Mouse (Mus musculus) megakaryocyte progenitor cell, adult 5-6 weeks (primary cell): ENCODE results near the gene Pelp1. TPM values are rescaled to one million over a fixed set of nuclear protein-coding genes. Genes with fewer than 3 reads are reported as not detected.
A peak's percentile ranks its signal among the peaks of the same experiment; 100 is the strongest.

ENCODE experiments used
- ATAC-seq: replicated peaks from 2 replicates; pipeline ENCODE4 v1.8.0; 2016; ENCODE audit warnings: mild to moderate bottlenecking, moderate TSS enrichment, inconsistent platforms; ENCODE audit not compliant: poor library complexity
- total RNA-seq, 2 experiments: library from RNA; stranded (forward) in 1 of 2; stranded (reverse) in 1 of 2; fragments of 157-497, 149-512 nt in 1 of 2; fragments of 200-1000 nt in 1 of 2; gene quantifications; 2 replicates each; pipeline versions ENCODE4 v1.2.3 to v1.2.4; 2015 to 2017

The Pelp1 gene
- total RNA-seq (2015), result 27.1 and 28.4 TPM in 2 replicates
- total RNA-seq (2017), result 9.5 and 16.8 TPM in 2 replicates

DNA sequence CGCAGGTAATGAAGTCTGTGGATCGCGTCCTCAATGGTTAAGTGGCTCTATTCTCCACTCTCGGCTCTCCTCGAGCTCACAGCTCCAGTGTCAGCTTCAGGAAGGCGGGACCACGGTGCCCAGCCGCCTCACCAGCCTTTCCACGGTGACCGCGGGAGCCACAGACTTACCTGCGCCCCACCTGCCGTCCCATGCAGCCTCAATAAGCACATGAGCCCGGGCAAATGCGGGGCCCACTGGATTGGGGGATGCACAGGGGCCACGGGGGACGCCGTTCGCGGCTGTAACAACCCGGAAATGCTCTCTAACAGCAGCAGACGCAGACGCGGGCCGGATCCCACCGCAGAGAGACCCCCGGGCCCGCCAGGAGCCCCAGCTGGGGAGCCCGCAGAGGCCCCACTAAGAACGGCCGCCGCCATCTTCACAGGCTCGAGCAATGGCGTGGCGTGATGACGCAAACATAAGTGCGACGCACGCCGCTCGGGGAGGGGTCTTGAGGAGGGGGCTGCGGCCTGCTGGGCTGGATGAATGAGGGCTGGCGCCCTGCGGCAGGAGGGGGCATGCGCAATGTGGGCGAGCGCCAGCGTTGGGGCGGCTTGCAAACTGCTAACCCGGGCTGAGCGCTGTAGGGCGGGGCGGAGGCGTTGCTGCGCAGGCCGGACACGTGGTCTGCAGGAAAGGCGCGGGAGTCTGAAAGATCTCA lies at the start of gene Pelp1:
Pelp1 (minus strand) TSS at position 438 of the 703 bp plus-strand sequence.
- peak; percentile 97 for ATAC-seq

DNA sequence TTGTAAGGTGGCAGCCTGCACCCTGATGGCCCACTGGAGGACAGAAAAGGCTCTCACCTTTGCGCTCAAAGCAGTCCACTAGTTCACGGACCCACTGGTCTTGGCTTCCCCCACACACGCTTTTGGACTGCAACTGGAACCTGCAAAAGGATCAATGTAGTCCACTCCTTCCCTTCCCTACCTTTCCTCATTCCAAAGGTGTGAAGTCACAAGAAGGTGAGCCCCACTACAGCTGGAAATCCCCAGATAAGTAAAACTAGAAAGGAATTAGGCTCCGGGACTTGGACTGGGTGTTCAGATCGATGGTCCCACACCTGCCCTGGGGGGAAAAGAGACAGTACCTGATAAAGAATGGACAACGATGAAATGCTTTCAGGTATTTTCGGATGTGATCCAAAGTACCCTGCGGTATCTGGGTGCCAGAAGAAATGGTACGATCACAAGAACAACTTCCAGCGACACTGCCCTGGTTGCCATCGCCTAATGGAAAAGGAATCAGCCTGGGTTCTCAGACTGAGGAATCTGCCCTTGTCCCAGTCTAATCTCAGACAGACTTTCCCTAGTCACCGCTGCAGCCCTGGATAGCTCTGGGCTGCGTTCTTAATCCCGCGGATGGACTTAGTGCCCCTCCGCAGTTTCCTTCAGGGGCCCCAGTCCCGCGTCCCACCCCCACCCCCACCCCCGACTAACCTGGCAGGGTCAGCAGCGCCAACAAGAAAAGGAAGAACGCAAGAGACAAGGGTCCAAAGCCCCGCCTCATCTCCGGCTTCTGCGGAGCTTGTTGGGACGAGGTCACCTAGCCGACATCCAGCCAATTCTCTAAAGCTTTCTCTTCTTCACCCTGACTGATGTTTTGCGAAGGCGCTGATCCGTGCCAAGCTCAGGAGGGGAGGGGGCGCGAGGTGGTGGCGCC lies 49.1 kb upstream of the Pelp1 start, which contains the start of gene Zmynd15:
Zmynd15 (plus strand) TSS at position 746 of the 913 bp plus-strand sequence.
- no peak for ATAC-seq

DNA sequence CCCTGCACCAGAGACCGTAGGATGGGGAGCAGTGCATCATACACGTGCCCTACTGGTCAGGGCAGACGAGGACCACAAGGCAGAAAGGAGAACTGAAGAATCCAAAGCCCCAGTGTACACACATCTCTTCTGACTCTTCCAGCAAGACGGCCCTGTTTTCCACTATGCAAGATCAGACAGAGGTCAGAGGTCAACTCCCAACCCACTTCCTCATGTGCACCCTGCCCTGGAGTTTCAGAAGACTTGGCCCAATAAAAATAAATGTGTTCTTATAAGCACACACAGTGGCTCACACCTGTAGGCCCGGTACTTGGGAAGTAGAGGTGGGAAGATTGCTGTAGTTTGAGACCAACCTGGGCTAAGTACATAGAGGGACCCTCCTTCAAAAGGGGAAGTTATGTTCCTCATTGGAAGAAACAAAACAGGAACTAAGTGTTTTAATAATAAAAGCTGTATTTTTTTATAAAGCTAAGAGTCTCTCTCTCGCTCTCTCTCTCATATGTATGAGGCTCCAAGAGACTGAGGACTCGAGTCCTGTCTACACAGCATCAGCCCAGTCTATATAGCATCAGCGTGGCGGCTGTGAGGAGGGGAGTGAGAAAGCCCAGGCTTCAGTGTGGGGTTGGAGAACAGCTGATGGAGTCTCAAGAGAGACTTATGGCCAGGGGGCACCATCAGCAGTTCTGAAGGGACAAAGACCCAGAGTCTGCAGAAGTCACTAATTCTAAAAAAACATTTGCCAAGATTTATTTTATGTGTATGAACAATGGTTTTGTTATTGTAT lies 43.6 kb upstream of the Pelp1 start:
- ATAC-seq, result peak; percentile 35

DNA sequence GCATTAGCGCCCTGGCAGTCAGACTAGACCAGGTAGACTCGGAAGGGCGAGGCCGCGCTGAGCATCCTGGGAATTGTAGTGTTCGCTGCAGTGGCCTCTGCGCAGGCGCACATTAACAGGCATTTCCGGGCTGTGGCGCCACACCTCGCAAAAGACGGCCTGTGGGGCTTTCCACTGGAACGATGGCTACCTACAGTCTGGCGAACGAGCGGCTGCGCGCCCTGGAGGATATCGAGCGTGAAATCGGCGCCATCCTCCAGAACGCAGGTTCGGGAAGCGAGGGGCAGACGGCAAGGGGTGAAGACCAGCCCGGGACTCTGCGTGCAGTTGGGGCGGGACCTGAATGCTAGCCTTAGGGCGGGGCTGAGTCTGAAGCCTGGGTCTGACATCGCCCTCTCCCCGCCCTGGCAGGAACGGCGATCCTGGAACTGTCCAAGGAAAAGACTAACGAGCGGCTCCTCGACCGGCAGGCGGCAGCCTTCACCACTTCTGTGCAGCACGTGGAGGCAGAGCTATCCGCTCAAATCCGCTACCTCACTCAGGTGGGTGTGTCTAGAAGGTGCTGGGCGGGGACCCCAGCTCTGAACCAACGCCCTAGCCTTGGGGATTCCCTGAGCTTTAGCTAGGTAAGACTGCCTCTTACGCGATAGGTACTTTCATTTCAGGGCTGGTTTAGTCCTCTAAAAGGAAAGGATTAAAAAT lies 42.1 kb upstream of the Pelp1 start, which contains the start of gene Med11:
Med11 (plus strand) TSS at position 123 of the 702 bp plus-strand sequence.
- peak; percentile 93 for ATAC-seq

DNA sequence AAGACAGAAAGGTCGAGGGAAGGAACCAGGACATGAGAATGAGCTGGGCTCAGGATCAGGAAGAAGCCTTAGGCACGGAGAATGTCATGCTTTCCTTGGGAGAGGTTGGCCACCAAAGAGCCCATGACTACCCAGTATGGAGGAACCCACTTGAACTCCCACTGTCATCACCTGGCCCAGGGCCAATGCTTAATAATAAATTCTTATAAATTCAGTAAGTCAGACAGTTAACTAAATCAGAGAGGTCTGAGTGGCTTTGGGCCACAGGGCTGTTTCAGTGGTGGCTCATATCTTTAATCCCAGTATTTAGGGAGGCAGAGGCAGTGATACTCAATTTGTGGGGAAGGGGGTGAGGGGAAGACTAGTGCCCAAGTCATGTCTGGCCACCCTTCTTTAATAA lies 41.1 kb upstream of the Pelp1 start:
- no peak for ATAC-seq

DNA sequence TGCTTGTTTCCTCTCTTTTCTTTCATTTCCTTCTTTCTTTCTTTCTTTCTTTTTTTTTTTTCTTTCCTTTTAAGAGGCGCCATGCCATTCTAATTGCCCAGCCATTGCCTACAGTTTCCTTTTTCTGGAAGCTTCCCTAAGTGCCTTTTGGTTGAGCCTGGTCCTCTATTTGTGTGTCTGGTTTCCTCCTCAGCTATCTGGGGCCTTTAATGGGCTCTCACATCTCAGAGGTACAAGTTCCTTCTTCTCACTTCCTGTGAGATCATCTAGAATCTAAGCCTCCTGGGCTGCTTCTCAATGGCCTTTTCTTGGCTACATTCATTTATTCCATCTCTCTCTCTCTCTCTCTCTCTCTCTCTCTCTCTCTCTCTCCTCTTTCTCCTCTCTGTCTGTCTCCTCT lies 37.5 kb upstream of the Pelp1 start:
- ATAC-seq, result no peak

DNA sequence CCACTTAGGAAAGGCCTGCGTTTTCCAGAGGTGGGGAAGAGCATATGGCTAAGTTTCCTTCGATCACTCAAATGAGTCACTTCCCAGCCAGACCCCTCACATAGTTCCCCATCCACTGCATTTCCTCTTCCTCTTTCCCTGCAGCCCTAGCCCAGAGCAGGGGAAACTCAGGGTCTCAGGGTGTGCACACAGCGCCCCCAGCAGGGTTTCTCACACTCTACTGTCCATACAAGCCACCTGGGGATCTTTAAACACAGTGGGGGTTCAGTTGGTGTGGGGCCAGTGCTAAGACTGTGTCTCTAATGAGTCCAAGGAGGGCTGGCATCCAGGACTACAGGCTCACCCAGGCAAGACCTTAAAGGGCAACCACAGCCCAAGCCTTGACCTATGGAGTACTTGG lies 36.9 kb upstream of the Pelp1 start:
- peak; percentile 79 for ATAC-seq

DNA sequence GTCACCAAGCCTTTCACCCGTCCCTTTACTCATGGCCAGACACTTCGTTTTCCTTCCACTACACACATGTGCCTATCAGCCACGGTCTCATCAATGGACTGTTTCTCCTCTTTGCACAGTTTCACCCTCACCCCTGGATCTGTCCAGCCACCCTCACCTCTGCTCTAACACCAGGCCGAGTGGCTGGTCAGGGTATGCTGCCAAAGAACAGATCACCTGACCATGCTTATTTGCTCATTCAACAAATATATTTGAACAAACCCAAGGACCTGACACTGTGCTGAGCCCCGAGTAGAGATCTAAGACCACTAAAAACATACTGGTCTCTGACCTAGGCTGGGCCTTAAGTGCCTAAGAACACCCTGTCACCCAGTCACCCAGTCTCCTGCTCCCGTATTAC lies 34.8 kb upstream of the Pelp1 start:
- no peak for ATAC-seq

DNA sequence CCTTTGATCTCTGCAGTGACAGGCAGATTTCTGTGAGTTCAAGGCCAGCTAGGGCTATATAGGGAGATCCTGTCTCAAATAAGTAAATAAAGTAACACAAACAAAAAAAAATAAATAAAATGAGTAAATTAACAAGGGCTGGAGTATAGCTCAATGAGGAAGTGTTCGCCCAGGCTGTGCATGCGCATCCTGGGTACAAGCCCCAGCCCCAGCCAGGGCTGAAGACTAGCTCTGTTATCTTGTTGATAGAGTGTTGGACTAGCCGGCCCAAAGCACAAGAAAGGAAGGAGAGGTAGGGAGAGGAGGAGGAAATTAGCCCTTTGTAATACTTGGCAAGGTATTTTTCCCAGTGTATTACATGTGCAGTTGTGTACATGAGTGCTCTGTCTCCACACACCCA lies 34.1 kb upstream of the Pelp1 start:
- no peak for ATAC-seq

DNA sequence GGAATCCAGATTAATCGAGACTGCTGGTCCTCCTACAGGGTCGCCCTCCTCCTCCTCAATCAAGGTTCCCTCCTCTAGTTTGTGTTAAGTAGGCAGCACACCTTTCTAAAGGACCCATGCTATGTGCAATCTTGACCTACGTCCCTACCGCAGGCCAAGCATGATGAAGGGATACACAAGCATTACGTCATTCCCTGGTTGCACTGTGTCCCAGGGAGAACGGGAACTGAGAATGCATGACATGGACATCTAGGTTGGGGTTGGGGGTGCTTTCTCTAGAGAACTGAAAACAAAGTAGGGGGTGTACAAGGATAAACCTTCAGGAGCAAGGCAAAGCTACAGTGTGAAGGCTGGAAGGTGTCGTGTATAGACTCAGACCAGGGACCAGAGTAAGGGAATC lies 32.1 kb upstream of the Pelp1 start:
- peak; percentile 34; the same call in 1 of the 2 replicates for ATAC-seq

DNA sequence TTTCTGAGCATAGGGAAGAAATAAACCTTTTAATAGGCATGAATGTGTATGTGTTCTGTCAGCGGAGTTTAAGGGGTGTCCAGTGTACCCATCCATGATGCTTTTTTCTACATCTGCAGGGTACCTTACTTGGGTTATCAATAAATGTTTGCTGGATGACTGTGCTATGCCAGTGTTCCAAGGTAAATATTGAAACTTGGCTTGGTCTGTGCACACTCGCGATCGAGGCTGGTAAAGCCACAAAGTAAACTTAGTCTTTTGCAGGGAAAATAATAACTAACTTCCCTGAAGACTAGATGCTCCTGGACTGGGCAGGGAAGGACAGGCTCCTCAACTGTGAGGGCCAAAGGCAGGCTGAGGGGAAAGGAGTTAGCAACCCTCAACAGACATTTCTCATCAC lies 30.8 kb upstream of the Pelp1 start:
- ATAC-seq, result no peak

DNA sequence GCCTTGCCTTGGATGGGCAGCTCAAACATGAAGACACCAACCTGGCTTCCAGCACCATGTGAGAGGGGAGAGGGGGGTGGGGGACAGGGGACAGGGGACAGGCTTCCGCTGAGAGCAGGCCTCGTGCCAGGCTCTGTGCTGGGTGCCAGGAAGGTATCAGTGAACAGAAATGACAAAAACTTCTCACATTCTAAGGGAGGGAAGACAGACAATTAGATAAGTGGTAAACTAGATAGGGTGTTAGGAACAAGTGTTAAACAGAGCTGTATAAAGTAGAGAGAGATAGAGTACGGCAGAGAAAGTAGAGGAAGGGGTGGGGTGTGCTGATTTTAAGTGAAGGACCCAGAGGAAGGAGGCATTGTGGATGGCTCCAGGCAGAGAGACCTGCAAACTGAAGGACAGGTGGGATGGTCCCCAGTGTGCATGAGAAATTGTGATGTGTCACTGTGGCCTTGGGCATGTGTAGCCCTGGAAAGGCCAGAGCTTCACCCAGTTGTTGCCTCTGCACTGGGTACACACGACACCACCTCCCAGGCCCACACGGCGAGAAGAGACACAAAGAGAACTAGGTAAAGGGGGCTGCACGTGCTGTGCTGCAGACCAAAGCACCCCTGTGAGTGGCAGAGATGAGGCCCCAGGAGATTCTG lies 29.0 kb upstream of the Pelp1 start:
- no peak for ATAC-seq

DNA sequence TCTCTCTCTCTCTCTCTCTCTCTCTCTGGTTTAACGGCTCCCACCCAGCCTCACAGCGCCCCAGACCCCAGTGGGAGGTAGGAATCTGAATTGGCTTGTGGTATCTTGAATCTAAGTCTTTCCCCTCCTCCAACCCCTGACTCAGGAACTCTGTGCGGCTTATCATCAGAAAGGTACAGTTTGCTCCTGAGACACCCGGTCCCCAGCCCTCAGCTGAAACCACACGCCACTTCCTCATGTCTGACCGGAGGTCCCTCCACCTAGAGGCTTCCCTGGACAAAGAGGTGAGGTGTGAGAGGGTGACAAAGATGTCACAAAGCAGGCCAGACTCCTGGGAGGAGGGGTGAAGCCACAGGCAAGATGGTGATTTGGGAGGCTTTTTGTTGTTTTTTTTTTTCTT lies 27.6 kb upstream of the Pelp1 start:
- ATAC-seq, result no peak

DNA sequence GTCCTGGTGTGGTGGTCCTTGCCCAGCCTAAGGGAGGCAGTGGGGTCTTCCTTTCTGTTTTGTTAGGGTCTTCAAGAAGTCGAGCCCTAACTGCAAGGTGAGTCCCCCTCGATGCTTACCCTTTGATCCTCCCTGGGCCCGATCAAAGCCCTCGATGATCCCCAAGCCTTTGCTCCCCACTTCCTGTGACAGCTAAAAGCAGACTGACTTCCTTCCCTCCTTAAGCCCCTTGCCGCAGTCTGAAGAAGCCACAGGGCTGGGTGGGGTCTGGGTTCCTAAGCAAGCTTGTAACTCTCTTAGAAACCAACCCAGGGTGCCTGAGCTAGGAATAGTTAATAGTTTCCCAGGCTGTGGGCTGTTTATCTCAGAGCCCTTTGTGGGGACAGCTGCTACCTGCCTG lies 25.6 kb upstream of the Pelp1 start:
- ATAC-seq, result no peak

DNA sequence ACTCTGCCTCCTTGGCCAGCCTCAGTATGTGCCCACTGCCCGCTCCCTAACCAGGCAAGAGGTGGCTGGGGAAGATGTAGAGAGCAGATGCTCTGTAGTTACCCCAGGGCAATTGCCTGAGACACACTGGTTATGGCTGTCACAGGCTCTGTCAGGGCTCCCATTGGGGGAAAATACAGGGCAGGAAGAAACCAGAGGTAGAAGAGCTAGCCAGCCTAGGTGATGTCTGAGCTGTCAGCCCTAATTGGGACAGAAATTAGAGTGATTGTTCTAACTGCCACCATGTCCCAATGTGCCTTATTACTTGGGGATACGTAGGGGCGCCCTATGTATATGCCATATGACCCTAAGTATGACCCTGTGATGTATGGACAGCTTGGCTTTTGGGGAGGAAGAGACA lies 24.1 kb upstream of the Pelp1 start:
- ATAC-seq, result no peak

DNA sequence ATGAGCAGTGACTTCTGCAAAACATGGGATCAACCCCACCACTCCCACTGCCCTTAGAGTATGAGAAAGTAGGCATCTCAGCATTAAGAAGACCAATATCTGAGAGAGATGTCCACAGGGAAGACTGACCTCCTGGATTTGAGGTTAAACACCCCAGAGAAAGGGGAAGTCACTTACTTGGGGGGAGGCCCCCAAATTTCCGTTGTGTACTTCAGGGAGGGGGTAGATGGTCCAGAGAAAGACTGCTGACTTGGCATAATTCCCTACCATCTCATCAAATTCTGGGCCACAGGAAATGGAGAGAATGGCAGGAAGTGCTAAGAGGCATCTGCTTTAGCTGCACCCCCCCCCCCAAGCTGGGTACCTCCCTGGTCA lies 23.7 kb upstream of the Pelp1 start:
- ATAC-seq, result peak; percentile 2; the same call in 1 of the 2 replicates

DNA sequence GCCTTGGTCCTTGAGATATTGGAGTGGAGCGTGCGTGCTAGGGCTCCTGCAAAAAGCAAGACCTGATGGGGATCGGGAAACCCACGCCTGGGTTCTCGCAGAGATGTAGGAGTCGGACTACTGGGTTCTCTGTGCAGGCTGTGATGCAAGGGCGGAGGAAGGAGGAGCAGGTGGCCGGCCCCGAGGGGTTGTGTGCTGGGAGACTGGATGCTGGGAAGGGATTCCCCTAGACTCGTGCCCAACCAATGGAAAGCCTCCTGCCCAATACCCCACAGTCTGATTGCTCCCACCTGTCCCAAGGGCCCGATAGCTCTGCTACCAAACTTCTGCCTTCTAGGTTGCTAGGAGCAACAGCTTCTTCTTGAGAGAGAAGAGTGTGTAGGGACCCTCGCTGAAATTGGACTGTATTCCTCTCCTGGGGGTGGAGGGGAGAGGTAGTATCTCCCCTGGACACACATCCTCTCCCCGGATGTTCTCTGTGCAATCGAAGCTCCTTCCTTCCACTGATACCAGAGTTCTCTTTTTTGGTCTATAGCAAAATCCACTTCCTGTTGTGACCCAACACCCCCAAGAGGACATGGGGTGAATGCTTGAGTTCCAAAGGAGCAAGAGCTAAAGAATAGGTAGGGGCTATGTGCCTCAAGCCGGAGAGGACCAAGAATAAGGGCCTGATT lies 23.2 kb upstream of the Pelp1 start:
- peak; percentile 24 for ATAC-seq

DNA sequence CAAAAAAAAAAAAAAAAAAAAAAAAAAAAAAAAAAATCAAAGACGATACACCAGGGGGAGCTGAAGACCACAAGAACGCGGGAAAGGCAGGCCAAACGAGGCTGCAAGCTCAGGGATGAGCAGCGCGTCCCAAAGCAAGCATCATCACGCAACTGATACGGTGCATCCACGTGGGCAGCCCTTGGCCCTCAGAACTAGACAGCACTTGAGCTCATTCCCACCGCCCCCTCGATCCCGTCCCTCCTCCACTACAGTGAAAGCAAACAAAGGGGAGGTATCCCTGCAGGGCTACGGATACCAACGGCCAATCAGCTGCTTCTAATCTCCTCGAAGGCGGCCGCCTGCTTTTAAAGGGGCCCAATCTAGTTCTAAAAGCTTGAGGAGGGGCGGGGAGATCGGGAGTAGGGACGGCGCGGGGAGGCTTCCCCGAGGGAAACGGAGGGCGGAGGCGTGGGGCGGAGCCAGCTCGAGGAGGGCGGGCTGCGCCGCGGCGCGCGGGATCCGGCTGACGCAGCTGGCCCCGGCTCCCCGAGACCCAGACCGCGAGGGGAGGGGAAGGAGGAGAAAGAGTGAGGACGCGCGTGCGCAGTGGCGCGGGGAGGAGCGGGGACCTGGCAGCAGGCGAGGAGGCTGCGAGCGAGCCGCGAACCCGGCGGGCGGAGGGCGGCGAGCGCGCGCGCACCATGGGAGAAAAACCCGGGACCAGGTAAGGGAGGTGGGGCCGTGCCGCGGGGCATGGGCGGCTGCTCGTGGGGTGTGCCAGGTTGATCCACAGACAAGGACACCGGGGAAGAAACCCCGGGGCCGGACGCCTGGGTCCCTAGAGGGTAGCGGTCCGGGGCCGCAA lies 22.4 kb upstream of the Pelp1 start, which contains the start of gene Arrb2:
Arrb2 (plus strand) TSS at position 588 of the 847 bp plus-strand sequence.
- peak; percentile 80 for ATAC-seq
